Mouse (Mus musculus) urinary bladder, postnatal 14 days (tissue): ENCODE measurements at regions not wholly inside any gene's neighbourhood (a gene's known extent, or its start where the extent isn't known, plus 50 kb on each side); places are given as distances from the start of the nearest gene placed in this dataset.

ENCODE experiments used
- DNase-seq: peaks from one replicate; pipeline ENCODE4 v3.0.0; 2021; ENCODE audit warnings: low spot score

DNA sequence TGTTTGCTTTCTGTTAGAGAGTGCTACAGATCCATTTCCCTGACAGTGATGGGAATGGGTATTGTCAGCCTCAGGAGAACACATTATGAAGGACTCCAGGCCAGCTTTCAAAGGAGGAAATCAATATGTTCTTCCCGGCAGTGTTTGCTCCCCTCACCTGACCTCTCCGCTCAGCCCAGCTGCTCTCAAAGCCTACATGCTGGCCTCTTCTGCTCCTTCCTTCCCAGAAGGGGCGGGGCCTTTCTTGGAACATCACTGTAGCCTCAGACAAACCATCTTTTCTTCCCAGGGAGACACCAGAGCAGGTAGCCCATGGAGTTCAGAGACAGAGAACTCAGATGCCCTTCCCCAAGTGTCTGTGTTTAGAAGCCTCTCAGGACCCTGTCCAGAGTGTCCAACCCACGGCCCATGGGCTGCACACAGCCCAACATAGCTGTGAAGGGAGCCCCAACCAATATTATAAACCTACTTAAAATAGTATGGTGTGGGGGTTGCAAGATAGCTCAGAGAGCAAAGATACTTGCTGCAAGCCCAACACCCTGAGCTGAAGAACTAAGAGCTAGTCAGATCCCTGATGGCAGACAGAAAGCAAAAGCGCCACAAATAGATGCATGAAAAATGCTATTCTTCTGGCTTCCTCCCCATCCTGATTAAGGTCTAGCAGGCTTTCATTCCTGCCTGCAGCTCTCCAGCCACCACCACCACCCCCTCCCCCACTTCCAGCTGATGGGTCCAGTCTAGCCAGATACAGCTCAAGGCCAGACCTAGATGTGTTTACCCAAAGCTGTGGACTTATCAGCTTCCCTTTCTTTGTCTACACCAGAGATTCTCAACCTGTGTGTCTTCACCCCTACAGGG is 141.8 kb upstream of the Hs6st1 start:
- DNase-seq, result peak; percentile 28

DNA sequence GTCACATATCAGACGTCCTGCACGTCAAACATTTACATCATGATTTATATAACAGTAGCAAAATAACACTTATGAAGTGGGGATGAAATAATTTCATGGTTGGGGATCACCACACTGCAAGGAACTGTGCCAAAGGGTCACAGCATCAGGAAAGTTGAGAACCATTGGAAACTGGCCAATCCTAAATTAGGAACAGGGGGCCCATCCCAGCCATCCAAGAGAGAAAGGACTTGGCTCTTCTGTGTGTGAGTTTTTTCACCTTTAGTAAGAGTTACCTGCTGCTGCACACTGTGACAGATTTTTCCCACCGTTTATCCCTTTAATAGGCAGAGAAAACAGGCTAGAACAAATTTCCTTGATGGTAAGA is 141.2 kb upstream of the Hs6st1 start:
- DNase-seq, result no peak

DNA sequence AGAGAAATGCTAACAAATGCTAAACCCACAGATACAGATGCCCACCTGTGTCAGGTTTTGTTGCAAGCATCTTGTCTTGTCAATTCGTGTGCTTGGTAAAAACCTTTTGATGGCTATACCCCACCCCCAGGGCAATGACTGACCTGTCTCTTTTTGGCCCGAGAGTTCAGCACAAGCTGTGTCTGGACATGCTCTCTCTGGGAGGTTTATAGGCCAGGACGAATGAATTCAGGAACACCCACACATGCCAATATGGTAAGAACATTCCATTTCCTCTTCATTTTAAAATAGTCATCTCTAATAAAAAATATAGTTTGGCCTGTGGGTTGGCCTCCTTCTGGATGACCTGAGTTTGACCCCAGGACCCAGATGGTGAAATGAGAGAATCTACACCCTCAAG is 137.8 kb upstream of the Hs6st1 start:
- DNase-seq, result peak; percentile 41

DNA sequence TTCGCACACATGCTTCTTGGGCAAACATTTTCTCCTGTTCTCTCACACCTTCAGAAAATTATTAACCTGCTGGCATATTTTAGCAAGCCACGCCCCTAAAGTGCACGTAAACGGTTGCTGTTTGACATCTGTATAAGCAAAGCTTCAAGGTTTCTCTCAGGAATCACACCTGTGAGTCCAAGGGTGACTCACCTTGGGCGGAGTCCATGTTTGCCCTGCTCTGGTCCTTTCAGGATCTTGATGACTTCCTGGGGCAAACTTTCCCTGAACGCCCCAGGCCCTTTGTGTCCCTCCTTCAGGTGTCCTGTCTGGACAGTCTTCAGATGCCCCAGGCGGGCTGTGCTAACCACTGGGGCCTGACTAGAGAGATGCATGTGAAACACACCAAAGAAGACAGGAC is 137.1 kb upstream of the Hs6st1 start:
- peak; percentile 33 for DNase-seq

- DNase-seq, result no peak
Measured at GRCm38 (mm10) chr1:35933511-35933910, 134.7 kb upstream of the Hs6st1 start.

- DNase-seq, result no peak
Measured at GRCm38 (mm10) chr1:35935099-35935651, 133.0 kb upstream of the Hs6st1 start.

- no peak for DNase-seq
Measured at GRCm38 (mm10) chr1:35936362-35937093, 131.7 kb upstream of the Hs6st1 start.

GRCm38 (mm10) chr1:35940236-35940635 is 128.0 kb upstream of the Hs6st1 start:
- no peak for DNase-seq

DNA sequence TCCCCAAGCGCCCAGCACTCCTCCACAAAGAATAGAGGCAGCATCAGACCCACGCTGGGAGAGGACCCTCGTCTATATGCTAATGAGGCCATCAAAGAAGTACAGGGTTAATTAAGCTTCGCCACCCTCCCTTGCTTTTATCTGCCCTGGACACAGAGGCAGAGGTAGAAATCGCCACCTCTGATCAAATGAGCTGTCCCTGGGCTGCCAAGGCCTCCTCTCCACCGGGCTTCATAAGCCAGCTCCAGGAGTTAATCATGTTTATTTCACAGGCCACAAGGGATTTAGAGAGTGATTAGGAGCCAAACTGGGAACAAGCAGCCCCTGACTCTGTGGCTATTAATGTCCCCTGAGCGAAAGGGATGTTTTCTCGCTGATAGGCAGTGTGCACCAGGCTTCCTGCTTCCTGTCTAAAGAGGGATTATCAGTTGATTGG is 126.5 kb upstream of the Hs6st1 start:
- DNase-seq, result no peak

DNA sequence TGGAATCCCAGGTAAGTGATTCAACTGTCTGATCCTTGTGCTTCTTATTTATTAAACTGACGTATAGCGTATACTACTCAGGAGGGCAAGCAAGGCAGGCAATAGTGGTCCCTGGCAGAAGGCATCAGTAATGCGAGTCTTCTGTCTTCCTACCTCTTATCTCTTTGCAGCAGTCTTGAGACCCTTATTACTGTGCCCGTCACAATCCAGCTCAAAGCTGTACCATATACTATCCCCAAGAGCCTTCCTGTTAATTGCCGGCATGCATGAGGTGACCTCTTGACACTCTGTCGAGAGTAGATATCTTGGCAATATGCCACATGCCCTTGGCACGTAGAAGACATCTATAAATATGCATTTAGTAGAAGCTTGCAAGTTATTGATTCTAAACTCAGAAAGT is 126.0 kb upstream of the Hs6st1 start:
- DNase-seq, result no peak

- DNase-seq, result no peak
Measured at GRCm38 (mm10) chr1:35943800-35944199, 124.4 kb upstream of the Hs6st1 start.

DNA sequence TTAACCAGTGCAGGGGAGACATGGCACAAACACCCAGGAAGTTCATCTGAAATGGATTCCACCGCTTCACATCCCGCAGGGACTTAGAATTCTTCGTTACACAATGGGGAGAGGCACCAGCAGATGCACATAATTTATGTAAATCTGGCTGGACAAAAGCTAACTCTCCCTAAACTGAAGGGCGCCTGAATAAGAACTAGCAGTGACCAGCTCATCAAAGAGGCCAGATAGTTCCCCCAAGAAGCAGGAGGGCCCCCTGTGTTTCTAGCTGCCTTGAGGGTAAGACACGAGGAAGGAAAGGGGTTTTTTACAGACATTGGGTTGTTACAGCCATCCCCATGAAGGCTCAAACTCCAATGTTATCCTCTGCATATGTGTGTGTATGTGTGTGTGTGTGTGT is 123.8 kb upstream of the Hs6st1 start:
- DNase-seq, result no peak

DNA sequence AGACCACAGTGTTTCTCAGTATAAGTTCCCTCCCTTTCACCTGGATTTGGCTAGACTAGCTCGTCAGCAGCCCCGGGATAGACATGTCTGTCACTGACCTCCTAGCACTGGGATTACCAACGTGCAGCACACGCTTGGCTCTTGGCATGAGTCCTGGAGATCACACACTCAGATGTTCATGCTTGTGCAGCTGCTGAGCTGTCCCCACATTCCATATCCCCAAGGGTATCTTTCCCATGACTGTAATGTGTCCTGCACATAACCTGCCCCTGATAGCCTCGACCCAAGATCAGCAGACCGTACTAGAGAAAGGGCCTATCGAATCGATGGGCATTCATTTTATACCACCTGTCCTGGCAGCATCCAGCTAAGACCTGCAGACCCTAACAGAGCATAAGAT is 123.4 kb upstream of the Hs6st1 start:
- no peak for DNase-seq

DNA sequence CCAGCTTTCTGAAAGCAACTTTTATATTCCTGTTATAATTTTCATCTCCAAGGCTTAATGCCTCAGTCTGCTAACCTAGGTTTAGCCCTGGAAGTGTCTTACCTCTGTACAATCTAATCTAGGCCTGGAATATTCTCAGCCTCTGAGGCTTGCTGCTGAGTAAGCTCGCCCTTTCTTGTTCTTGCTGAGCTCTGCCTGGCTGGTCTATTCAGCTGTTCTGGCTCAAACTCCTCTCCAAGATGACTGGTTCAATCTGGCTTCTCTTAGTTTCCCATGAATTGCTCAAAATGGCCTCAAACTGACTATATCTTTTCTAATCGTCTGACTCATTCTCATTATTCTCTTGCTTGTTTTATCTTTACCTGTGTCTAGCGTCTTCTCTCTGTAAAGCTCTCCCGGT is 122.6 kb upstream of the Hs6st1 start:
- no peak for DNase-seq

DNA sequence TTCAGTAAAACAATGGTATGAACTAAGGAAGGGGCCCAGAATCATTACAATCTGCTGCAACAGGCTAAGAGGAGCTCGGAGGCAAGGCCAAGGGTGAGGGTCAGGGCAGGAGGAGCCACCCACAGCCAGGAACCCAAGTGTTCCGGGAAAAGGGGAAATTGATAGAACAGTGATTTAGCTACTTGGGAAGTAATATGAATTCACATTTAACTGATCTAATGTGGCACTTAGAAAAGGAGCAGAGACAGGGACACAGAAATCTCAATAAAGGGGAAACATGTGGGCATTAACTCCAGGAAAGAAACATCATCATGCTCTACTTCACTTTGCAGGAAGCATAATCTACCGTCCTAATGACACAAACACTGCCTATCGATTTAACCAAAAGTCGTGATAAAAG is 120.1 kb upstream of the Hs6st1 start:
- DNase-seq, result no peak

DNA sequence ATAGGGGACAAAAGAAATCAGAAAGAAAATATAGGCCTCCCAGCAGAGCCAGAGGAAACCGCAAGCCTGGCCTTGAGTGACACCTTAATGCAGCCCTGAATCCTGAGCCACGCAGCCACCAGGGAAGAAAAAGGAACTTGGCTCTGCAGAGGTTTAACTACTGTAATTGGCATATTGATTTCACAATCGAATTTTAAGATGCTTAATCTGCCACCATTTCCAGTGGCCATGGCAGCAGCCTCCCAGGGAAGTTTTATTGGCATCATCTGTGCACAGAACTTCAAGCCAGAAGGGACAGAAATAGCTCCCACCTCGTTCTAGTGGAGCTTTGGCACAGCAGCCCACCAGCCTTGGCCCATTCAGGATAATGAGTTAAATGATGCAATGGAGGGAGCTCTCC is 117.1 kb upstream of the Hs6st1 start:
- no peak for DNase-seq

- DNase-seq, result no peak
Measured at GRCm38 (mm10) chr1:35953721-35954120, 114.5 kb upstream of the Hs6st1 start.

DNA sequence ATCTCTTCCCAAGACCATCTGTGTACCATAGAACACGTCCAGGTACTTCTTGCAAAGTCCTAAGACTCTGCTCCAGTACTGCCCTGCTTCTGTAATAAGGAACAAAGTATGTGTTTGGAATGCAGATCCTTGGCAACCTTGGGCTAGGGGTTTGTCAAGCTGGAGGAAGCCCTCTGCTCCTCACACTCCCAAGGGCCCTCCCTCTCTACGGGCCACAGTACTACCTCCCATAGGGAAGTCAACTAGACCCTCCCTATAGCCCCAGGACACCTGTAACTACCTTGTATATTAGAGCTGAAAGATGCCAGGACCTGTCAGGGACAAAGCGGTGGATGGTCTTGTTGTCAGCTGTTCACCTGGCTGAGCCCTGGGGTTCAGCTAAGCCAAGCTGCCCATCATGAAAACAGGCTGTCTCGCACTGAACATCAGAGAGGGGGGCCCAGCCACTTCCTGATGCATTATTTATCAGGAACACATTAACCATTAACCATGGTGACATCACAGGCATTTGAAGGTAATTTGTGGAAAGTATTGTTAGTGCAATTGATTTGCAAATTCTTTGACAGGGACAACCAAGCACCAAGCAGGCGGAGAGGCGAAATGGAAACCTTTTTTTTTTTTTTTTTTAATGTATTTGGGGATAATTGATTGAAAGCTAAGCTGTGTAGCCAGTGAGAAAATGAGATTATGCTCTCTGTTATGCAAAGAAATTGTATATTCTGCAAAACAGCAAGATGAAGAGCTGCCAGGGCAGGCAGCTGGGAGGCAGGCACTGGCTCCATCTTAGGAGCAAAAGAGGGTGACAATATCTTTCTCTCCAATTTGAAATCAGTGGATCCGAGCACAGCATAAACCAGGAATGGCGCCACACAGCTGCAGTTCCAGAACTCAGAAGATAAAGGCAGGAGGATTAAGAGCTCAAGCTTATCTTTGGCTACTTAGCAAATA is 110.5 kb upstream of the Hs6st1 start:
- DNase-seq, result no peak

DNA sequence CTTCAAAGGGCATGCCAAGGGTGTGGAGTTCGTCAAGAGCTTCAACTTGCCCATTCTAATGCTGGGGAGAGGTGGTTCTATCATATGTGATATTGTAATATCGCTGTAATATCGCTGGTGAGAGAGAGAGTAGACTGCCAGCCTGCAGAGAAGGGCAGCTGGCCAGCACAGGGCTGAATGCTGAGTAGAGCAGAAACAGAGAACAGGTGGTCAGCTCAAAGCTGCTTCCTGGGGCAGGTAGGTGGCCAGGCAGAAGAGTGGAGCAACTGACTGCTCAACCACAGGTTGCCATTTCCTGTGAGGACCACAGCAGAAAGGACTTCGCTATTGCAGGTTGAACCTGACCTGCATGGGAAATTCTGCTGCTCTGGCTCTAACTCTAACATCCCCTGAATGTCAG is 108.5 kb upstream of the Hs6st1 start:
- no peak for DNase-seq

DNA sequence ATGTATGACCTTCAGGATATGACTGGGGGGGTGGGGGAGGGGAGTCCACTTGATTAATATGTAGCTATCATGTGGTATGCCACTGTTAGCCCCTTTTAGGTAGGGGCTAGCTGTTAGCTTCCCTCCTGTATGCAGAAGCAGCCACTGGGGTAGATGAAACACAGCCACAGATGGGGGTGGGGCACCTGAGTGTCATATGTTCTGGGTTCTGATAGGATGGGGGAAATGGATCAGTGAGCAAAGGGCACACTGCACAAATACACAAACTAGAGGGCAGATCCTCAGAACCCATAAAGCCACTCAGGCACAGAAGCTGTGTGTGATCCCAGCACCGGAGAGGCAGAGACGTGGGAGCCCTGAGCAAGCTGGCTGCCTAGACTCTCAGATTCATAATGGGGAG is 107.4 kb upstream of the Hs6st1 start:
- DNase-seq, result no peak

- DNase-seq, result no peak
Measured at GRCm38 (mm10) chr1:35961923-35962322, 106.3 kb upstream of the Hs6st1 start.

DNA sequence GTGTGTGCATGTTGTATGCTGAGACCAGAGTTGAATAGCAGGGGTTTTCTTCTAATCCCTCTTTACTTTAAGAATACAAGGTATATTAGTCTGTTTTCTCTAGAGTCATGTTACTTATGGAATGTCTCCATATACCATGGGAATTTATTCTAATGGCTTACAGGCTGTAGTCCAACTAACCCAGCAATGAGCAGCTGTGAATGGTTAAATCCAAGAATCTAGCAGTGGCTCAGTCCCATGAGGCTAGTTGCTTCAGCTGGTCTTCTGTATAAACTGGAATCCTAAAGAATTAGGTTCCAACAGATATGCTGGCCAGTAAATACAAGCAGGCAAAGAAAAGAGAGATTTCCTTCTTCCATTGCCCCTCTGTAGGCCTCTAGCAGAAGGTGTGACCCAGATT is 99.7 kb upstream of the Hs6st1 start:
- no peak for DNase-seq
